Mouse (Mus musculus): ENCODE data around the gene Olfr1231. TPM values are rescaled to one million over a fixed set of nuclear protein-coding genes. Genes with fewer than 3 reads are reported as not detected.

The Olfr1231 gene
- polyA plus RNA-seq (2012; rRNA removed) = not detected in 2 replicates

GRCm38 (mm10) chr2:89306974-89307373 is at the start of gene Olfr1231:
Gene Olfr1231, minus strand, starts transcription at chr2:89307074.

GRCm38 (mm10) chr2:89342298-89342697 is 35.4 kb upstream of the Olfr1231 start, which contains the start of gene Olfr1233:
Gene Olfr1233, minus strand, starts transcription at chr2:89342398.

GRCm38 (mm10) chr2:89329575-89329974 is 22.7 kb upstream of the Olfr1231 start, which contains the start of gene Olfr1232:
Gene Olfr1232, minus strand, starts transcription at chr2:89329675.

GRCm38 (mm10) chr2:89297168-89297567 is 9.7 kb downstream of the Olfr1231 start, which contains the start of gene Olfr1230:
Gene Olfr1230, minus strand, starts transcription at chr2:89297268.

GRCm38 (mm10) chr2:89287914-89288313 is 19.0 kb downstream of the Olfr1231 start, which contains the start of gene Olfr1229:
Gene Olfr1229, minus strand, starts transcription at chr2:89288014.

GRCm38 (mm10) chr2:89253962-89254361 is 52.9 kb downstream of the Olfr1231 start, which contains the start of gene Olfr1228:
Gene Olfr1228, minus strand, starts transcription at chr2:89254062.

Other genes starting within 250 kb of the Olfr1231 start
- gene Olfr1218, start 245.9 kb downstream of the Olfr1231 start, polyA plus RNA-seq (2012; rRNA removed) = not detected in 2 replicates
- not detected in 2 replicates for gene Olfr1219, start 223.6 kb downstream of the Olfr1231 start, polyA plus RNA-seq (2012; rRNA removed)
- not detected in 2 replicates for gene Olfr1220, start 200.2 kb downstream of the Olfr1231 start, polyA plus RNA-seq (2012; rRNA removed)
- not detected in 2 replicates for gene Olfr1221, start 189.8 kb downstream of the Olfr1231 start, polyA plus RNA-seq (2012; rRNA removed)
- gene Olfr1222, start 174.0 kb downstream of the Olfr1231 start, polyA plus RNA-seq (2012; rRNA removed) = not detected in 2 replicates
- not detected in 2 replicates for gene Olfr1223, start 155.5 kb downstream of the Olfr1231 start, polyA plus RNA-seq (2012; rRNA removed)
- not detected in 2 replicates for gene Olfr1224-ps1, start 143.0 kb downstream of the Olfr1231 start, polyA plus RNA-seq (2012; rRNA removed)
- not detected in 2 replicates for gene Olfr1225, start 132.4 kb downstream of the Olfr1231 start, polyA plus RNA-seq (2012; rRNA removed)
- not detected in 2 replicates for gene Olfr1226, start 107.0 kb downstream of the Olfr1231 start, polyA plus RNA-seq (2012; rRNA removed)
- not detected in 2 replicates for gene Olfr1228, start 53.0 kb downstream of the Olfr1231 start, polyA plus RNA-seq (2012; rRNA removed)
- not detected in 2 replicates for gene Olfr1229, start 19.1 kb downstream of the Olfr1231 start, polyA plus RNA-seq (2012; rRNA removed)
- gene Olfr1230, start 9.8 kb downstream of the Olfr1231 start, polyA plus RNA-seq (2012; rRNA removed) = not detected in 2 replicates
- gene Olfr1232, start 22.6 kb upstream of the Olfr1231 start, polyA plus RNA-seq (2012; rRNA removed) = not detected in 2 replicates
- gene Olfr1233, start 35.3 kb upstream of the Olfr1231 start, polyA plus RNA-seq (2012; rRNA removed) = not detected in 2 replicates
- gene Olfr1234, start 57.8 kb upstream of the Olfr1231 start, polyA plus RNA-seq (2012; rRNA removed) = not detected in 2 replicates
- gene Olfr1238, start 102.6 kb upstream of the Olfr1231 start, polyA plus RNA-seq (2012; rRNA removed) = not detected in 2 replicates
- not detected in 2 replicates for gene Olfr1239, start 113.3 kb upstream of the Olfr1231 start, polyA plus RNA-seq (2012; rRNA removed)
- gene Olfr1240, start 135.9 kb upstream of the Olfr1231 start, polyA plus RNA-seq (2012; rRNA removed) = not detected in 2 replicates
- not detected in 2 replicates for gene Olfr1241, start 180.1 kb upstream of the Olfr1231 start, polyA plus RNA-seq (2012; rRNA removed)
- not detected in 2 replicates for gene Olfr1242, start 191.3 kb upstream of the Olfr1231 start, polyA plus RNA-seq (2012; rRNA removed)
- gene Olfr1243, start 224.4 kb upstream of the Olfr1231 start, polyA plus RNA-seq (2012; rRNA removed) = not detected in 2 replicates